Mouse (Mus musculus) left cerebral cortex, adult 11 months (tissue): ENCODE measurements around the gene Ddr2.

Experiments used
- DNase-seq: peaks from one replicate; pipeline ENCODE4 v3.0.0; 2022; ENCODE audit warnings: low spot score

Ddr2 gene

GRCm38 (mm10) chr1:169948280-169948679 is 162.3 kb downstream of the Ddr2 start:
- DNase-seq, result no peak

- no peak for DNase-seq
Observed at GRCm38 (mm10) chr1:169947654-169948053, 162.9 kb downstream of the Ddr2 start.

GRCm38 (mm10) chr1:169946004-169946403 is 164.6 kb downstream of the Ddr2 start:
- no peak for DNase-seq

DNA sequence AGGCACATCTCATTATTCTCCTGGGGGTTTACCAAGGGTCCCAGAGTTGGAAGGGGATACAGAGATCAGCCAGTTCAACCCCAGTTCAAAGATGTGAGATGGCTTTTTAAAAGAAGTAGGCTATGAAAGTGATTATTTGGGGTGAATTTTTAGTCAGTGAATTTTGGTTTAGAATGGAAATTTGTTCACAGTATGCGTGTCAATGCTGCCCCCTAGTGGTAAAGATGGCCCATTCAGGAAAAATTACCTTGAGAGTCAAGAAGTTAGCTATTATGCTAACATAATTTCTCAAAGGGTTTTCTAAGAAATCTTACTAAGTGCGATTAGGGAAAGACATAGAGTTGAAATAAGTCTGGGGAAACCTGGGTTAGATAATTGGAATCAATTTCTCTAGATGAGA is 171.2 kb downstream of the Ddr2 start:
- no peak for DNase-seq

- DNase-seq, result no peak
Observed at GRCm38 (mm10) chr1:169934005-169934725, 176.4 kb downstream of the Ddr2 start.

- DNase-seq, result no peak
Observed at GRCm38 (mm10) chr1:169932122-169932746, 178.3 kb downstream of the Ddr2 start.

DNA sequence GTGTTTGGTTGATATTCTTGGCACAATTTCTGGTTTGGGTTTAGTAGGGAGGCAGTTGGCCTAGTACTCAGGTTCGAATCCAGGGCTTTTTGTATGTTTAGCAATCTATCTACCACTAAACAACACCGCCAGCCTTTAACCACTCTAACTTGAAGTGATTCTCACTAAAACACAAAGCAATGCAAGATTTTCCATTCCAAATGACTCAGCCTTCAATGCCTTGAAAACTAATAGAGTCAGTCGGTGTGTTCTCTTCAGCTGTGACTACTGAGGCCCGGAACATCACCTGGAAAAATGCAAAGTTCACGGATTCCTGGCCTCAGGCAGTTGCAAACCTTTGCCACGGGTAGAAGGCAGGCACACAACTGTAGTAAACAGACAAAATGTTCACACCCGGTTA is 178.9 kb downstream of the Ddr2 start:
- DNase-seq, result no peak

DNA sequence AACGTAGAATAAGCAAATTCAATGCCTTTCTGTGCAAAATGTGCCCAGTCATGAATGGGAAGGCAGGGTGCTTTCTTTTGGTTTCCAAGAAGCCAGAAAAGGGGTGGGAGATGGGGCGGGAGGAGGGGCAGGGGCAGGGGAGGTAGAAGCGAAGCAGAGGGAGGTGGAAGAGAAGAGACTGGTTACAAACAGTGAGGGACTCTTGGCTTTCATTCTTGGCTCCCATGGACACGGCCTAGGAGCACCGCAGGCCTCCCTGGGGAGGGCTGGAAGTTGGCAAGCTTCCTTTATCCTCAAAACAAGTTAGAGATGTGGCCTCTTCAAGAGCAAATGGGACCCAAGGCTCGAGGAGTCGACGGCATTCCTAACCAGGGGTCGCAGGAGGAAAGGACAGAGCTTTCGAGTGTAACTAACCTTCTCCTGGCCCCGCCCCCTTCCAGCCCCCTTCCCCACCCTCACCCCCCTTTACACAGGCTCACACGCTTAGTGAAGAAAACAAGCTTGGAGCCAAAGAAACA is 182.0 kb downstream of the Ddr2 start, which contains the start of gene Ccdc190:
Gene Ccdc190 (plus strand): TSS at position 195 of the 518 bp plus-strand sequence.
- no peak for DNase-seq

- no peak for DNase-seq
Observed at GRCm38 (mm10) chr1:169927753-169928369, 182.7 kb downstream of the Ddr2 start.

DNA sequence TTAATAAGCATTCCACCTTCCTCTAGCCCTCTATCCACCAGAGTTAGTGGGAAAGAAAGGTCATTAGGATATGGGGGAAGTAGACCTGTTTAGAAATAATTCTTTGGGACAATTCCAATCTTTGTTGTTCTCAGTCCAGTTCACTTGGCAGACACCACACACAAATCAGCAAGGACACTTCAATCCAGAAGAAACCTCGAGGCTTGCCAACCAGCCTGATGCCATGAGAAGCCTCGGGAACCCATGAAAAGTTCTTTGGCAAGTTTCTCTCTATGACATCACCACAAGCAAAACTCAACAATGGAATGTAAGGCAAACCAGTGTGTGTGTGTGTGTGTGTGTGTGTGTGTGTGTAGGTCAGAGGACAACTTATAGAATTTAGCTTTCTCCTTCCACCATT is 186.0 kb downstream of the Ddr2 start:
- no peak for DNase-seq
